Mouse (Mus musculus) mouse trophoblast stem cell (cell line): ENCODE measurements around the gene Zfp422.

Experiments used
- in situ Hi-C, 2 experiments: fragments of 300-500 bp; cut with MseI, MboI; formaldehyde crosslinking; loops; 2 replicates in 1 of 2; 3 replicates in 1 of 2; pipeline ENCODE4 v1.15.1; 2025

Zfp422 gene

DNA sequence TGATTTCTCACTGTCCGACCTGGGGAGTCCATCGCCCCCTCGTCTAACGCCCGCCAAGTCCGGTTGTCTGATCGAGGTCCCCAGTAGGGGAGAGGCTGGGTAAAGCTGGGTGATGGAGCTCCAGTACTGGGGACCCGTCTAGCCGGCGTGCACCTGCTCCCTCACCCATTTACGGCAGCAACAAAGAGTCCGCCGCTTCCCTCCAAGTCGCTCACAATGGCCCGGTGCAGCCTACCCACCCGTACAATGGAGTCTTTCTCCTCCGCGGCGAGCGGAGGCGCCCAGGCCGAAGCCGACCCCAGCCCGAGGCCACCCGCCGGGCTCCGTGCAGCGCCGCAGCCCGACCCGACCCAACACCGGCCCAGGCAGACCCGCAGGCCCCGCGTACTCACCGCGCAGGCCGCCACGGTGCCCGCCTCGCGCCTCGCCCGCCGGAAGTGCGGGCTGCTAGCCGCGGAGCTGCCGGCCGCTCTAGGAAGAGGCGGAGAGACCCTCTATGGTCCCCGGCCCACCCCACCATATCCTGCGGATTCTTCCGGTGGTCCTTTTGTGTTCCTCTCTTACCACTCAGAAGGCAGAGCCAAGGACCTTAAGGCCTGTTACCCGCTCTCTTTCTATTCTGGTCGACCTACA is at the start of gene Zfp422:
Gene Zfp422 (minus strand): TSS at position 461 of the 633 bp plus-strand sequence.
- in situ Hi-C loops, result no loop called here

DNA sequence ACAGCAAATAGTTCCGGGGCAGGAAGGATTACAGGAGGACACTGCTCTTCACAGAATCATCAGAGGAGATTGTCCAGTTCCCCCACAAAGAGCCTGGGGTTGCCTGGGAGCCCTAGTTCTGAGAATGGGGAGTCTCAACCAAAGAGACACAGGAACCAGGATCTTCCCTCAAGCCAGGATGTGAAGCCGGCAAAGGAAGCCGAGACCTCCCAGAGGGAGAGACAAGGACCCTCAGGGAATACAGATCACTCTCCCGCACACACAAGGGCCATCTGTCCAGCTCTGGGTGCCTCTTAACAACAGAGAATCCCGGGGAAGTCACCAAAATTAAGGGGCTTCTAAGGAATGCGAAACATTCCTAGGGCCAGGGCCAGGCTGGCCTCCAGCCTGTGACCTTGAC is 48.5 kb upstream of the Zfp422 start:
- in situ Hi-C loops, result no loop called here

GRCm38 (mm10) chr6:116676355-116676913 is 47.6 kb upstream of the Zfp422 start:
- in situ Hi-C loops, result no loop called here

DNA sequence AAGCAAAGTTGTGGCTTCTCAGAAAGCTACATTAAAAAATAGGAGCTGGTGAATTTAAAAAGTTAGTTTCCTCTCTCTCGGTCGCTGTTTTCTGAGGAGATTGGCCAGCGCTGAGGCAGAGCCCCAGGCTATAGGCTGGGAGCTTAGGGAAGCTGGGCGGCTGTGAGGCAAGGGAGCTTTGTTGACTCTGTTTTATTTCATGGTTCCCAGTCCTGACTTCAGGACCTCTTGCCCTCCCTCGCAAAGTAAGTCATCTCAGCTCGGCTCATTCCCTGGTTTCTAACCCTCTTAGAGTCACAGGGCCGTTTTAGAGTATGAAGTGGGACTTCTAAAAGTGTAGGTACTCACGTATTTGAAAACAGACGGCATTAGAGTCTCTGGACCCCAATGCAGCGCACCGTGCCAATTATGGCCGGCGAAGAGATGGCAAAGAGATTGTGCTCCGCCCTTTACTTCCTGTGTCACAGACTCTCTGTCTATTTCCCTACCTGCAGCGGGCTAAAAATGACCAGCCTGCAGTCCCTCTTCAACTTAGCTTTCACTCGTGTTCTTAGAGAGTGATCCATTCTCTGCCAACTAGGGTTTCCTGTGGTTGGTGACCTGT is 45.6 kb upstream of the Zfp422 start:
- in situ Hi-C loops, result loop anchor here in 1 of 2 experiments (25.0 kb wide), 1 partner anchor 1163 kb away; the partner anchor contains the start of gene Zfp637

- in situ Hi-C loops, result loop anchor here in 1 of 2 experiments (25.0 kb wide), 1 partner anchor 1164 kb away; the partner anchor contains the start of gene Zfp637
Measured at GRCm38 (mm10) chr6:116673471-116674282, 44.9 kb upstream of the Zfp422 start, which contains the start of gene Rassf4. Gene Rassf4 (minus strand): TSS chr6:116673952.

DNA sequence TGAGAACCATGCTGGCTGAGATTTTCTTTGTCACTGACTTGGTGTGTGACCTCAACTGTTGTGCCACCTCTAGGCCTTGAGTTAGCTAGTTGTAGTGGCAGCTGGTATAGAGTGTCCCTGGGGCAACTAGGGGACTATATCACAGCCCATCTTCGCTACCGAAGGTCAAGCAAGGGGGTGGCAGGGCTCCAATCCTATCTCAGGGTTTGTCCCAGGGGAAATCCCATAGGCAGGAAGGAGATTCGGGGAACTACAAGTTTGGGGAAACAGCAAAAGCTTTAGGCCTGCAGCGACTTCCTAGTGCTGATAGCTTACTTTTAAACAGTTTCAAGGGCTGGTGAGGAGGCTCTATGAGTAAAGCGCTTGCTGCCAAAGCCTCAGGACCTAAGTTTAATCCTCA is 43.5 kb upstream of the Zfp422 start:
- in situ Hi-C loops, result loop anchor here in 1 of 2 experiments (25.0 kb wide), 1 partner anchor 1165 kb away; the partner anchor contains the start of gene Zfp637

DNA sequence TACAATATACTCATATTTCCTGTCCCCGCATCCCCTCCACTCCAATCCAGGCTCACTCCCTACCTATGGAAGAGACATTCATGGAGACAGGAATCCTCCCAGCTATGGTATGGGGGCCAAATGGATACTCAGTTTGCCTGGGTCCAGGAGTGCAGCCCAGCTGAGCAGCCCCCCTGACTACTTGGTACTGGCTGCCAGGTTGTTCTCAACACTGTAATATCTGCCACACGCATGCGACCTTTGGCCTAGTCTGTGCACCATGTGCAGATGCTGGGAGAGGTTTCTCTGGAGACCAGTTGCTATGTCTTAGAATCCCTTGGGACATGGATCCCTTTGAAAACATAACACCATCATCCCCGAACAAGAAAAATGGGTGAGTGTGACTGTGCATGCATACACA is 43.0 kb upstream of the Zfp422 start:
- in situ Hi-C loops, result loop anchor here in 1 of 2 experiments (25.0 kb wide), 1 partner anchor 1166 kb away; the partner anchor contains the start of gene Zfp637

DNA sequence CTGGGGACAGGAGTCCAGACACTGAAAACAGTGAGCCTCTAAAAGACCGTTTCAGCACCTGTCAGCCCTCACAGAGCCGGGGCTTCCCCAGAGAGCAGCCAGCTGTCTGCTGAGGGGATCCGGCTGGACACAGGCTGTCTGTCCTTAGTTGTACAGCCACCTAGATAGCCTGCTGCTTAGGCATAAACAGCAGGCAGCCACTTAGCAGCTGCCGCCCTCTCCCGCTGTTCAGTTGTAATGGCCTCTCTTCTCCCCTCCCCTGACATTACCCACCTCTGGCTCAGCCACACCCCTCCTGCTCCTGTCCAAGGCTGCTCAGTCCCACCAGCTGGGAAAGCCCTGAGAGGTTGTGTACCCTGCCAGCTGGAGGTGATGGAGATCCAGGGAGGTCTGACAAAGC is 42.2 kb upstream of the Zfp422 start:
- in situ Hi-C loops, result loop anchor here in 1 of 2 experiments (25.0 kb wide), 1 partner anchor 1166 kb away; the partner anchor contains the start of gene Zfp637

- in situ Hi-C loops, result loop anchor here in 1 of 2 experiments (25.0 kb wide), 1 partner anchor 1167 kb away; the partner anchor contains the start of gene Zfp637
Measured at GRCm38 (mm10) chr6:116670144-116670543, 41.3 kb upstream of the Zfp422 start.

DNA sequence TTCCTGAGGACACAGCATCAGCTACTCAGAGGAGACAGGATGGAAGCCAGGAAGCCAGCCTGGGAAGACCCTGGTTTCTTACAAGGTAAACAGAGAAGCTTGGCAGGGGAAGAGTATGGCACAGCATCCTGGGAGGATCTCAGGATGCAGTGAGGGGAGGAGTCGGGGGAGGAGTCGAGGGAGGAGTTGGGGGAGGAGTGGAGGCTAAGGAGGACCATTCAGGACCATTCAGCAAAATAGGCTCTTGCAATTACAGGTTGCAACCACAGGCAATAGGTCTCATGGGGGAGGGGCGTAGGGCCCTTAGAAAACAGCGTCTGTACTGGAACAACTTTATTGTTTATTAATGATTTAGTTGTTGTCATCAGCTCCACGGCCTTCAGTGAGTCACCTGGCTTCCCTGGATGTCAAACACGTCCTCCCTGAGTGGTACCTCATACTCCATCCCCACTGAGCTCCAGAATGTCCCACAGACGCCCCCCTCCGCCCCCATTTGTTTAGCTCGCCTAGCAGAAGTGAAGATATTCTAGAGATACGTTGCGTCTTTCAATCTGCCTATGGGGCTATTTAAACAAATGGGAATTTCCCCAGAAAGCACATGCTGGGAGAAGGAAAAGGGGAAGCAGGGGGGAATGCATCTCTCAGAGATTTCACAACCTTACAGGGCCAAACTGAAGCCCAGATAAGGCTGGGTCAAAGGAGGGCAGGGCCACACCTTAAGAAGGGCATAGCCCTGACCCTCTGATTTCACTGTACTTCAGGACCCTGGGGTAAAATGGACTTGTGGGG is 40.1 kb upstream of the Zfp422 start:
- in situ Hi-C loops, result loop anchor here in 1 of 2 experiments (25.0 kb wide), 1 partner anchor 1168 kb away; the partner anchor contains the start of gene Zfp637

DNA sequence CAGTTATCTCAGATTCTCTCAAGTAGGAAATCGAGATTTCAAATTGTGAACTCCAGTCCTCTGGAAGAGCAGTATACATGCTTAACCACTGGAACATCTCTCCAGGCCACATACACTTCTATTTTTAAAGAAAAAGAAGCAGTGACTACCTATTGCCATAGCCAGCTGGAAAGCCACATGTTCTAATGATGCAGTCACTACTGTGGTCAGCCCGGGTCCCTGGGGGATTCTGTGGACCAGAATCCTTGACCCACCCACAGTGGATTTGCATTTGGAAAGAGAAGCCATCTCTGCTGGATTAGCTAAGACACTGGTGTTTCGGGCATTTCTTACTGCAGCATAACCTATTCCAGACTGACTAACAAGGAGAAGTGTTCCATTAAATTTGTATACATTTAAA is 38.6 kb upstream of the Zfp422 start:
- in situ Hi-C loops, result loop anchor here in 1 of 2 experiments (25.0 kb wide), 1 partner anchor 1170 kb away; the partner anchor contains the start of gene Zfp637

- in situ Hi-C loops, result loop anchor here in 1 of 2 experiments (25.0 kb wide), 1 partner anchor 1170 kb away; the partner anchor contains the start of gene Zfp637
Measured at GRCm38 (mm10) chr6:116666892-116667291, 38.1 kb upstream of the Zfp422 start.

GRCm38 (mm10) chr6:116666085-116666750 is 37.4 kb upstream of the Zfp422 start:
- in situ Hi-C loops, result loop anchor here in 1 of 2 experiments (25.0 kb wide), 1 partner anchor 1171 kb away; the partner anchor contains the start of gene Zfp637

GRCm38 (mm10) chr6:116664830-116665229 is 36.0 kb upstream of the Zfp422 start:
- in situ Hi-C loops, result loop anchor here in 1 of 2 experiments (25.0 kb wide), 1 partner anchor 1172 kb away; the partner anchor contains the start of gene Zfp637

DNA sequence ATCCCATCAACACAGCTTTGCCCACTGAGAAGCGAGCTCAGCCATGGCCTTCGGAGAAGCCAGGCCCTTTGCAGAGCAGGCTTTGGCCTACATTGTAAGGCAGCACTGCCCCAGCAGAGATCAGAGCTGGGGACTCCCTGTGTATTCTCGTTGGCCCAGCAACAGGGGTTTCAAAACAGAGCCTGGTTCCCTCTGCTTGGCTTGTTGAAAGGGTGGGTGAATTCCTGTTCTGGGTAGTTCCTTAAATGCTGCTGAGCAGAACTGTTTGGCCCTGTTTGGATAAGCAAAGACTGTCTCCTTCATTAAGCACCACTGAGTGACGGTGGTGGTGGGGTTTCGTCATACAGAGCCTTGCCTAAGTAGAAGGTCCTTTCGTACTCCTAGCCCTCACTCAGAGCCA is 35.2 kb upstream of the Zfp422 start:
- in situ Hi-C loops, result loop anchor here in 1 of 2 experiments (25.0 kb wide), 1 partner anchor 1173 kb away; the partner anchor contains the start of gene Zfp637

DNA sequence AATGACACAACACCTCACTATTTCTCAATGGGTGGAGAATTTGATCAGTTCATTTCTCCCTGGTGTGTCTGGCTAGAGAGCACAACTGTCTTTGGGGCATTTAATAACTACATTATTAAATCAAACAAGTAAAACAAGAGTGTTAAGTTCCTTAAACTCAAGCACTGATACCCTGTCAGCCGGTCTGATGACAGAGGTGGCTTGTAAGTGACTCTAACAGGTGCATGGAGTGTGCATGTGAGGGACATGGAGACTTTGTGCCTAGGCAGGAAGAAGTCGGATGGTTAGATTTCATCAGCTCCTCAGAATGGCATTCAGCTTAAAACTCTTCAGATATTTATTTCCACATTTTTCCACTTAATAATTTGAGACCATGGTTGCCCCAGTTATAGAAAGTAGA is 34.6 kb upstream of the Zfp422 start:
- in situ Hi-C loops, result loop anchor here in 1 of 2 experiments (25.0 kb wide), 1 partner anchor 1174 kb away; the partner anchor contains the start of gene Zfp637

DNA sequence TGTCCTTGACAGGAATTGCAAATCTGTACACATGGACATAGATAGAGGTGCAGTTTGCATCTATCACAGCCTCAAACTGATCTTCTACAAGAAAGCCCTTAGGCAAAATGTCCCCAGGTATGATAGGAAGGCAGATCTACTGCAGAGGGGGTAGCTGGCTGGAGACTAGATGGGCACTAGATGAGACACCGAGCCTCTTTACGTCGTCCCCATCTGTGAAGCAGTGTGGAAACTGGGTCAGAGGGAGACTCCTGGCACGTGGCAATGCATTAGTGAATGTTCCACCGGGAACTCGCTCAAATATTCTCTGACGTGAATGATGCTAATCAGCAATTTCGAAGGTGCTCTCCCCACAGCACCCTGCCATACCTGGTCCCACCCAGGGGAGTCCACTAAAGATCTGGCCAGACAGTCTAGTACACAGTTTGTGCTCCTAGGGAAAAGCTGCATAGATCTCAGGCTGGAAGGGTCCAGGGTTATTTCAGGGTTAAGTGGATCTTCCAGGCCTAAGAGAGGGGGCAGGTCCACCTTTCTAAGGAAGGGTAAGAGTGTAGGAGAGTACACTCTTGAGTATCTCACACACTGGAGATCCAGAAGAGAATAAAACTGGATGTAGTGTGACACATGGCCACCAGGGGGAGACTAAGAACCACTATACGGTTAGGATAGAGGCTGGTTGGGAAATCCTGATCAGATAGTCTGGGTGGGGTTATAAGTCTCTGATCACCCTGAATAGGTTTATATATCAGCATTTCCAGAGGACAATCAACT is 25.1 kb upstream of the Zfp422 start:
- in situ Hi-C loops, result loop anchor here (5.0 to 25.0 kb wide), 2 partner anchors 43 to 1183 kb away; partner anchors contain the start of gene Zfp637 (in 1 of the 2)

GRCm38 (mm10) chr6:116653191-116653590 is 24.4 kb upstream of the Zfp422 start:
- in situ Hi-C loops, result loop anchor here (5.0 to 25.0 kb wide), 2 partner anchors 44 to 1184 kb away; partner anchors contain the start of gene Zfp637 (in 1 of the 2)
